Mouse (Mus musculus) lung, postnatal 0 days (tissue): ENCODE measurements around the gene Sap25.

Source experiments
- CTCF ChIP-seq: IDR thresholded peaks from 2 replicates; pipeline ENCODE4 v1.5.1; 2016; ENCODE audit warnings: antibody characterized with exemption, mild to moderate bottlenecking
- EP300 ChIP-seq: IDR thresholded peaks from 2 replicates; pipeline ENCODE4 v1.6.1; 2016; ENCODE audit warnings: antibody characterized with exemption, mild to moderate bottlenecking, control low read depth

DNA sequence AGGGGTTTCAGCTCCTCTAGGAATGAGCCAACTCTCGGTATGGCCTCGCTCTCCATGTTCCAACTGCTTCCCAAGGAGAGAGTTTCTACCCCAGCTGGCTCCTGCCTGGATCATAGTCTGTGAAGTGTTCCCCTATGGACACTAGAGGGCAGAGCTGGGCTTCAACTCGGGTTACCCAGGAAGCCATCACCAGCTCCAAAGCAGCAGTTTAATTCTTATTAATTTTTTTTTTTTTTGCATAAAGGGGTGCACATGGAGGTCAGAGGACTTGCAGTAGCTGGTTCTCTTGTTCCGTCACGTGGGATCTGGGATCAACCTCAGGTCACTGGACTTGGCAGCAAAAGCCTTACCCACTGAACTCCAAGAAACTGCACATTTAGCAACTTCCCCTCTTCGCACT, 15.8 kb downstream of the Sap25 start:
- TF ChIP-seq EP300 (0 out of 2 replicates have a peak, but pooled peaks have one; percentile 31), CTCF (peak; percentile 88)
